Mouse (Mus musculus) common myeloid progenitor, adult 5-6 weeks (primary cell): ENCODE data around the gene Dnase1l3. TPM values are rescaled to one million over a fixed set of nuclear protein-coding genes. Genes with fewer than 3 reads are reported as not detected.

Source experiments
- ATAC-seq: replicated peaks from 2 replicates; pipeline ENCODE4 v1.8.0; 2016; ENCODE audit warnings: low read depth, mild to moderate bottlenecking, moderate TSS enrichment, inconsistent platforms; ENCODE audit not compliant: poor library complexity, severe bottlenecking
- total RNA-seq: library from RNA; stranded (forward); fragments of 200-1000, 187-1606 nt; gene quantifications from 2 replicates; pipeline ENCODE4 v1.2.3, GENCODE M21; 2017

Dnase1l3 gene
- total RNA-seq, 1 experiment from 2014 or later: not detected

DNA sequence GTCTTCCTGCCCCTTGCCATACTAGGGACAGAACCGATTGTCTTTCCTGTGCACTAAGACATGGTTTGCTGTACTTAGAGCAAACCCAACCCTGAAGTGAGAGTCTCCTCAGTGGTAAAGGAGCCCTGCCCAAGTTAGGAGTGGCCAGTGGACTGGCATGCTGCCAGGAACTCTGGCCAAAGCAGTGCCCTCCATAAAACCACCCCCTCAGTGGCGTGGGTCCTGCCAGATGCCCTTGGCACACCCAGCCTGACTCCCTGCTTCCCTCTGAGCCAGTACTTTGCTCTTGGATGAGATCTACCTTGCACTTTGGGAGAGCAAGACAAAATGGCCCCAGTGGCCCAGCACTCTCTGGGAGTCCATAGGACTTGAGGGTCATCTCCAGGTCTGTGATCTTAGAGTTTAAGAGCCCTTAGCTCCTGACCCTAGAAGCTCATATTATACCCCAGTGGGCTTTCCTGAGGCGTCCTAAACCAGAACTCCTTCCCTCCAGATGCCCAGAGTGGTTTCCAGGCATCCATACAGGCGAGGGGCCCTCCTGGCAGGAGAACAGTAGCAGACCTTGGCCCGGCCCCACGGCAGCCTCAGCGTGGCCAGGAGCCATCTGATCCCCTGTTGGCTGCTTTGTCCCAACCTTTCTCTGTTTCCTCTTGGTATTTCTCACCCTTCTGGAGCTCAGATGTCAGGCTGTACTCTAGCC is 51.1 kb downstream of the Dnase1l3 start:
- ATAC-seq: no peak

DNA sequence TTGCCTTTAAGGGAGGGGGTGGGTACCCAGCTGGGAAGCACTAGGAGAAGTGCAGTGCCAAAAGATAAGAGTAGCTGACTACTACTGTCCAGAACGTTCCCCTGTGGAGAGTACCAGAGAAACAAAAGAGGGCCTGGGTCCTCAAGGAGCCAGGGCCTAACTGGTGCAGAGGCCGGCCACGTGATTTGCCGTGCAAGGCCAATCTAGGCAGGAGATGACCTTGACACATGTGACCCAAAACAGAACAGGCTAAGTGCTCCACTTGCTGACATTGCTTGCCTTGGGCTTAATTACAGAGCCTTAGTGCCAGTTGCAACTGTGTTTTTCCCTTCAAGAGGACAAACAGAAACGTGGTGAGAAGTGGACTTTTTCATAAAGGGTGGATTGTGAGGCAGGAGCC is 53.0 kb downstream of the Dnase1l3 start:
- ATAC-seq: no peak

DNA sequence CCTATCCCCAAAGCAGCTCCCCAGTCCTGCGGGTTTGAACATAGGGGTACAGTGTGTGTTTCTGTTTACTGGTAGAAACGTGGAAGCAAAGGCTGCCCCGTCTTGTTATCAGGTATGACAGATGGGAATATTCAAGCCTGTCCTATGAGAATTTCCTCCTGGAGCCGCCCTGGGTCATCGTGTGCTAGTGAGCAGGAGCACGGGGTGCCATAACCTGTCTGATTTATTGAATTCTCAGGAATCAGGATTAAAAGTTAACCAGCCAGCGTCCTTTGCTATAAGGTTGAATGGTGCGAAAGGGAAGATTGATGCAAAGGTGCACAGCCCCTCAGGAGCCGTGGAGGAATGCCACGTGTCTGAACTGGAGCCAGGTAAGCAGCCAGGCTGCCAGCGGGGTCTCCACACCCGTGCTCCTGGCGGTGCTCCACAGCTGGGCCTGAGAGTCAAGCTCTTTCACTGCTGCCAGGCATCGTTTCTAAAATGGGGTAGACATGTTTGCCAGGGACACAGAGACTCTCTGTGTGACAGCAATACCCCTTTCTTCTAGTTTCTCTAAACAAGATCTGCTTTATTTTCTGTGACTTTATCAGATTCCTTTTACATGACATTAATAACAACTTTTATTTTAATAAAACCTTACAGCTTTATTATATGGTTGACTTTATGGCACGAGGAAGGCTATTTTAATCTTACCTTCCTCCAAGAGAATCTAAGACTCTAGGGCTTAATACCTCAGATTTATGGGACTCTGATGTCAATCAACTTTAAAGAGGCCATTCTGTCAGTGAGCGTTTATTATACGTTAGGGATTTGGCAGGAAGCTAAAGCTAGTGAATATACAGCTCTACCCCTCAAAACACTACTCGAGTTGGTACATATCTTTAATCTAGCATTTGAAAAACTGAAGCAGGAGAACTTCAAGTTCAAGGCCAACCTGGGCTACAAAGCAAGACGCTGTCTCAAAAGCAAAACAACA is 55.3 kb downstream of the Dnase1l3 start:
- no peak for ATAC-seq

DNA sequence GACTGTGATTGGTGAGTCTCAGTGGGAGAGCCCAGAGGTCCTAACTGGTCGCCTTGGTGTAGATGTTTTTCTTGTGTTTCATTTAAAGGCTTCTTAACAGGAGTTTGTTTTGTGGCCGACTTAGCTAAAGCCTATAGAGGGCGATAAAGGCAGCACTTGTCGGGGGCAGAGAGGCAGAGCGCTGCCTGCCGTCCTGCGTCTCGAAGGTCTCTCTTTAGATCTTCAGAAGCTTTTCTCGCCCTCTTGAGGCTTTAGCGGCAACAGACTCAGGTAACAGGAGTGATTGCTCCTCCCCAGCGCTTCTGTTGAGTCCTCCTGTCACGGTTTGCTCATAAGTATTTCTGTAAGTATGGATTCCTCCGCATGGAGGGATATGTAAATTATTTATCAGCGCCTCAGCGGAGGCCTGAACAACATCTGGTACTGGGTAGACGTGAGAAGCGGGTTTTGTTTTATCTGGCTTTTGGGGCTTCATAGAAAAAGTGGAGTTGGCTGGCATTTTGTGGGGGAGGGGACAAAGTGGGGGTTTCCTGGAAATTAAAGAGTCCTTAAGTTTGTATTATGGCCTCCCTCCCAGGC is 57.2 kb downstream of the Dnase1l3 start:
- ATAC-seq: peak; percentile 60

DNA sequence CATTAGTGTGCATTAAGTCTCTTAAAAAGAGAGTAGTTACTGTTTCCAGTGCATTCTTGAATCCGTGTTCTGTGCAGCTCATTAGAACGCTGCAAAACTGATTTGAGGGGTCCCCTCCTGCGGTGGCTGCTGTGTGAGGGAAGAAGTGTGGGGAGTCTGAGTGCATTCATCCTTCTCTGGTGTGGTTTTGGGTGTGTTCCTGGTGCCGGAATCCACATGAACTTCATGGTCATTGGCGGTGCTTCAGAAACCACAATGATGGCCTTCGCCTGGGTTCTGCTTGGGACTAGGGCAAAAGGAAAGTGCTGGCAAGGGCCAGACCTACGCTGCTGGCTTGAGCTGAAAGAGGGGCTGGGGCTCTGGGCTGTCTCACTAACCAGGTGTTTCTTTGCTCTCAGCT is 60.2 kb downstream of the Dnase1l3 start:
- peak; percentile 75 for ATAC-seq

DNA sequence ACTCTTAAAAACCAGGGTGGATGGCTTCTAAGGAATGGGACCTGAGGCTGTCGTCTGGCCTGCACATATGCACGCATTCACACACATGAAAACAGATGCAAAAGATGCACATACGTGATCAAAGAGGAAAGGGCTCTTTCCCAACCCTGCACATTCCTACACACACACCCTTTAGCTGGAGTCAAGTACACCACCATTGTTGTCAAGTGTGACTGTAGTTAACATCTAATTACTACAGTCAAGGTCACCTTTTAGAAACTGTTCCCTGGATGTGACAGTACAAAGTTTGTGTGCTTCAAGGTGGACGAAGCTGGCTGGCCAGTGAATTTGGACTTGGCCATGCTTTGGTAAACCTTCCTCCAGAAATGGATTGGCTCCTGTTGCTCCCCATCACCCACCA is 62.2 kb downstream of the Dnase1l3 start:
- ATAC-seq: no peak

DNA sequence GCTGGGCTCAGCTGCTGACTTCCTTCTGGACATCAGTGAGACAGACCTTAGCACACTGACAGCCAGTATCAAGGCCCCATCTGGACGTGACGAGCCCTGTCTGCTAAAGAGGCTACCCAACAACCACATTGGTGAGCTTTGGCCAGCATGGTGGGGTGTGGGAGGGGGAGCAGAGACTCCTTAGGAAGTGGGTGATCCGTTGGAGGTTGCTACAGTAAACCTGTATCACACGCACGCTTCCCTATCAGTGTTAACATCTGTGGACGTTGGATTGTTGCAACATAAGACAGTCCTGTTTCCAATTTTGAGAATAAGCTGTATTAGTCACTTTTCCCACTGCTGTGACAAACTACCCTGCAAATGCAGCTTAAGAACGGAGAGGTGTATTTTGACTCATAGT is 65.3 kb downstream of the Dnase1l3 start:
- ATAC-seq: peak; percentile 94

DNA sequence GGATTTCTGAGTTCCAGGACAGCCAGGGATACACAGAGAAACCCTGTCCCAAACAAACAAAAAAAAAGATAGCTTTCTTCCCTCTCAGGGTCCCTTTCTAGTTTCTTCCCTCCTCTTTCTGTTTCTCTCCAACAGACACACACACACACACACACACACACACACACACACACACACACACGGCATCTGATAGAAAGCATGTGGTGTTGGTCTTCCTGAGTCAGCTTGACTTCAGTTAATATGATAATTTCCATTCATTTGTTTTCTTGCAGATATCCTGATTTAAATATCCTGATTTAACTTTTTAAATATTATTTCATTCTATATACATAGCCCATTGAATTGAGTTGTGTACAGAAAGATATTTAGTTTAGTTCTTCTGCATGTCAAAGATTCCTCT is 66.0 kb downstream of the Dnase1l3 start:
- no peak for ATAC-seq

DNA sequence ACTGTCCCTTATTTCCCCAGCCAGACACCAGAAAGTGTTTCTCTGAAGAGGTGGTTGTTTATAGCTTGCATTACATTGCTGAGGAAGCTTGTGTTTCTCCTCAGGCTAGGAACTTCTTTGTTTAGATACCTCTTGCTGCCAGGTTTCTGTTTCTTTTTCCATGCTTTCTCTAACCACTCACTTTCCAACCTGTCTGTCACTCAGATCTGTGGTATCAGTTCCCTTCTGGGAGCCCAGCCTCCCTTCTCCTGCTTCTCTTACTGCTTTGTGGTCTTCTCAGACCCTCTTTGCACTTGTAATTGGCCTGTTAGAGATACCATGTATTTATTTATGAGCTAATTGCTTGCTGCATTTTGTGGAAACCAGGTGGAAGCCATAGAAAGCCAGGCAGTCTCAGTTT is 70.7 kb downstream of the Dnase1l3 start:
- peak; percentile 72 for ATAC-seq

DNA sequence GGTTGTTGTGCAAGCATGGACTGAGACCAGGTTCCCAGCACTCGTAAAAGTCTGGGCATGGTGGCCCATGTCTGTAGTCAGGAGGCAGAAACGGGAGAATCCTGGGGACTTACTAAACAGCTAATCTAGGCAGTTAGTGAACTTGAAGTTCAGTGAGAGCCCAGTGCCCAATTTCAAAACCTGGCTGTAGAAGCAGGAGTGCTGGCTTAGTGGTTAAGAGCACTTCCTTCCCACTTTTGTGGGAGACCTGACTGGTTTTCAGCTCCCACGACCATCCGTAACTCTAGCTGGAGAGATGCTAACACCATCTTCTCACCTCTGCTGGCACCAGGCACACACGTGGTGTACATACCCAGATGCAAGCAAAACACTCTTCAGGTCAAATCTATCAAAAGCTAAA is 72.9 kb downstream of the Dnase1l3 start:
- peak; percentile 41 for ATAC-seq

DNA sequence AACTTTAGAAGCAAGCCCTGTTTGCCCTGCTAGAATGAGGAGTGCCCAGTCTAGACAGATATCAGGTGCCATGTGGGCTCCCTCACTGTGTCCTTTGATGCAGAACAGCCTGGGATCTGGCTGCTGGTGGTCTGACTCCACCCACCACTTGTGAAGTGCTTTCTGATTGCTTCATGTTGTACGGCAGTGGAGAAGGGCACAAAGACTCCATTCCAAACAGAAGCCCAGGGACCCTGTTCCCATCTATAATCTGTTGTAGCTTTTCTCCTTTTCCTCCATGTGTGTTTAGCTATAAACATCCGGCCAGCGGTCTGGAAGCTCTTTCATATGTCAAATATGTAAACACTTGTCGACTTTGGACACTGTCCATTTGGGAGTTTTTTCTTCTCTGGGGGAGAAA is 74.5 kb downstream of the Dnase1l3 start:
- no peak for ATAC-seq

DNA sequence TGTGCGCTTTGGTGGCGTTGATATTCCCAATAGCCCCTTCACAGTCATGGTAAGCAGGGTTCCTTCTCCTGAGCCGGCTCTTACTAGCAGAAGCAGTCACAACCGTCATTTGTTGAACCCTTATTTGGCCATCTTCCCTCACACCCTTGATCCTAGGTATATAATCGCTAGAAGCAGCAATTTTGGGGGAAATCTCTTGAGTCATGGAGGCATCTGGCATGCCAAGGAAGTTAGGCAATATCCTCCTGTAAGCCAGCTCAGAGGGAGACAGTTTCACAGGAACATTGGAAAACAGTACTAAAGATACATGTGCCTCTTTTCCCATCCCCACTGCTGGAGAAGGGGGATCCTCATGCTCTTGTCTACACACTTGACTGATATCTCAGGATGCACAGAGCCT is 75.1 kb downstream of the Dnase1l3 start:
- no peak for ATAC-seq

DNA sequence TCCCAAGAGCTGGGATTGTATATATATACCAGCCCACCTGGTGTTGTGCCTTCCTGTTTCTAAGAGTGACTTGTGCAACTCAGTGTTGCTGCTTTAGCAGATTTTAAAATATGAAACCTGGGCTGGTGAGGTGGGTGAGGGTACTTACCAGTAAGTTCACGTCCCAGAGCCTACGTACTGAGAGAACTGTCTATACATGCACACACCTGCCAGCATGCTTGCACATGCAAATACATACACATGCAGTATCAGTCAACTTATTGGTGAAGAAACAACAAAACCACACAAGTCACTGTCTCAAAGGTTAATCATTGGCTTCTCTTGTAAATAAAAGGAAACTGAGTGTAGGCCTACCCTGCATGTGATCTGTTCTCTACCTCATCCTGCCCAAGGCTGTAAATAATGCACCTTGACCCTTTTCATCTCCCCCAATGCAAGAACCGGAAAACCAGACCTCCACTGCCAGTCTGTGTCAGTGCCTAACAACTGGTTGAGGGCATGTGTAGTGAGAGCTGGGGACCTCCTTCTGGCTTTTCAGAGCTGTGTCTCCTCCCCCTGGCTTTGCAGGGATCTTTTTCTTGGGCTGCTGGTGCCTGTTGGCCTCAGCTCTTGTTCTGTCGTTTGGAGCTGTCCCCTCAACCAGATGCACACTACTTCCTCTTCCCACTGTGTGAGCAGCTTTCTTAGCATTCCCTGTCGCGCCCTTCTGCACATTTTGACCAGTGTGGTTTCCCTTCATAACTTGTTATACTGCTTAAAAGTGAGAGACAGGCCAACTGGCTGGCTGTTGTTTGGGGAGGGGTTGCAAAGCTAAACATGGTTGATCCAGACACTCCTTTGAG is 76.0 kb downstream of the Dnase1l3 start:
- ATAC-seq: peak; percentile 40

Other genes starting within 250 kb of the Dnase1l3 start
- not detected in 2 replicates for gene Gm26661, start 203.0 kb downstream of the Dnase1l3 start, total RNA-seq
- 14.3 and 16.9 TPM in 2 replicates for gene Flnb, start 176.6 kb downstream of the Dnase1l3 start, total RNA-seq
- gene Gm45521, start 37.3 kb downstream of the Dnase1l3 start, total RNA-seq: not detected in 2 replicates
- 1.4 and 1.8 TPM in 2 replicates for gene Abhd6, start 8.3 kb upstream of the Dnase1l3 start, total RNA-seq
- gene Rpp14, start 85.8 kb upstream of the Dnase1l3 start, total RNA-seq: 65.8 and 88.9 TPM in 2 replicates
- gene Pxk, start 103.6 kb upstream of the Dnase1l3 start, total RNA-seq: 6.8 and 14.0 TPM in 2 replicates
- 112 and 132 TPM in 2 replicates for gene Pdhb, start 178.5 kb upstream of the Dnase1l3 start, total RNA-seq
- 7.3 and 7.9 TPM in 2 replicates for gene Kctd6, start 219.6 kb upstream of the Dnase1l3 start, total RNA-seq